Mouse (Mus musculus) limb, embryonic 11.5 days (tissue): ENCODE results near the gene Igsf8. TPM values are rescaled to one million over a fixed set of nuclear protein-coding genes. Genes with fewer than 3 reads are reported as not detected.

Experiments
- ATAC-seq: fragments of 200-750 bp; cut with Nextera tagmentation; 2 replicates; pipeline ENCODE4 v1.8.0; 2017; ENCODE audit warnings: low read depth; ENCODE audit not compliant: insufficient number of reproducible peaks, low FRiP score, low TSS enrichment
- DNase-seq: peaks from one replicate; pipeline ENCODE4 v3.0.0-alpha.2; 2015; ENCODE audit warnings: low spot score
- H3K27ac ChIP-seq: fragments of 300-500 bp; sonication (generic); replicated peaks from 2 replicates; pipeline ENCODE4 v1.5.1; 2014; ENCODE audit warnings: low read depth, mild to moderate bottlenecking, low read length
- H3K27me3 ChIP-seq: fragments of 300-500 bp; sonication (generic); 2 replicates; pipeline ENCODE4 v1.6.1; 2014; ENCODE audit warnings: mild to moderate bottlenecking, low read length, mixed read lengths; ENCODE audit not compliant: control insufficient read depth, insufficient read depth
- H3K36me3 ChIP-seq: fragments of 300-500 bp; sonication (generic); 2 replicates; pipeline ENCODE4 v1.6.1; 2014; ENCODE audit warnings: mild to moderate bottlenecking, low read length, moderate library complexity, mixed read lengths; ENCODE audit not compliant: control insufficient read depth, insufficient read depth
- H3K4me1 ChIP-seq: fragments of 300-500 bp; sonication (generic); 2 replicates; pipeline ENCODE4 v1.6.1; 2014; ENCODE audit warnings: low read length, mixed read lengths; ENCODE audit not compliant: control insufficient read depth, insufficient read depth
- H3K4me2 ChIP-seq: fragments of 300-500 bp; sonication (generic); 2 replicates; pipeline ENCODE4 v1.6.1; 2014; ENCODE audit warnings: low read depth, mild to moderate bottlenecking, moderate library complexity; ENCODE audit not compliant: severe bottlenecking
- H3K4me3 ChIP-seq: fragments of 300-500 bp; sonication (generic); 2 replicates; pipeline ENCODE4 v1.5.1; 2014; ENCODE audit warnings: low read depth, low read length
- H3K9ac ChIP-seq: fragments of 300-500 bp; sonication (generic); 2 replicates; pipeline ENCODE4 v1.6.1; 2014; ENCODE audit warnings: mild to moderate bottlenecking, low read length
- H3K9me3 ChIP-seq: fragments of 300-500 bp; sonication (generic); 2 replicates; pipeline ENCODE4 v1.6.1; 2016; ENCODE audit warnings: low read length; ENCODE audit not compliant: control insufficient read depth
- WGBS: fragments of 180-500 bp; shearing (Covaris S2); extraction: QIAGEN DNeasy Blood & Tissue Kit; methylation state at CpG from one replicate; pipeline ENCODE4 v1.1.7; 2014; 5-methylcytosine and 5-hydroxymethylcytosine counted together
- polyA plus RNA-seq: library from polyadenylated mRNA; unstranded; fragments of >200 nt; fragmentation: Nextera tagmentation; extraction: Ambion mirVana; gene quantifications from 2 replicates; pipeline ENCODE4 v1.2.1, GENCODE M21; 2014

The Igsf8 gene
- polyA plus RNA-seq, 1 experiment from 2014 or later: 35.4 TPM

DNA sequence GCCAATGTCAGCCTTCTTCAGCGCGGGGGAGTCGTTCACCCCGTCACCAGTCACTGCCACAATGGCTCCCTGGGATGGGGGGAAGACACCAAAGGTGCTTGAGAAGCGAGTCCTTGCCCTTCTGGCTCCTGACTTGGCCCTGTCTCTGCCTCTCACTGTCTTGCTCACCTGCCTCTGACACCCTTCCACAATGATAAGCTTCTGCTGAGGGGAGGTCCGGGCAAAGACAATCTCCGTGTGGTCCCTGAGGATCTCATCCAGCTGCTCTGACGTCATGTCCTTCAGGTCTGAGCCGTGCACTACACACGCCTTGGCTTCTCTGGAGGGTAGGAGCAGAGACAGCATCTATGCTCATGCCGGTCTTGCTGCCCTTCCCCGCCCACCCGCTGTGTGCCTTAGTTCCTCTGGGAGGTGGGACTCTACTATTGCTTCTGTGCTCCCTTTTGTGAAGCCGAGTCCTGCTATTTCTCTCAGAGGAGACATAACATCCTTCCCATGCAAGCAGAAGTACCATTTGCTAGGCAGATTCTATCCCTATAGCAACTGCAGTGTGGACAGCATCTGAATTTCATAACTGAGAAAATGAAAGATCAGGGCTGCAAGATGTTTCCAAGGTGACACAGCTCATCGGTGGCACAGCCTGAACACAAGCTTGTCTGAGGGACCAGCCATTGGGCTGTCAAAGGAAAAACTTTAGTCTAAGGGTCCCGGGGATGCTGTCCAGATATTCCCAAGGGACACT, 18.5 kb downstream of the Igsf8 start:
- H3K9me3 ChIP-seq: no peaks in the 10 kb centered on the region

GRCm38 (mm10) chr1:172281522-172282254, 20.2 kb downstream of the Igsf8 start:
- no peak for DNase-seq
- H3K36me3 ChIP-seq: no peaks in the 10 kb centered on the region
- H3K9ac ChIP-seq: no peak overlapping the region
- ATAC-seq: no peak
- H3K27me3 ChIP-seq: no peaks in the 10 kb centered on the region
- no peaks in the 10 kb centered on the region for H3K9me3 ChIP-seq
- H3K4me3 ChIP-seq: no peak overlapping the region
- H3K4me1 ChIP-seq: no peaks in the 10 kb centered on the region
- WGBS: 88% methylated on average over 10 of the region's 10 CpGs
- no peak overlapping the region for H3K27ac ChIP-seq
- no peak overlapping the region for H3K4me2 ChIP-seq

More for the DNA sequence above, 18.5 kb downstream of the Igsf8 start:
- ATAC-seq (no peak), DNase-seq (no peak)
- Histone ChIP-seq H3K27me3 (no peaks in the 10 kb centered on the region), H3K36me3 (no peaks in the 10 kb centered on the region), H3K27ac (no peak overlapping the region), H3K4me3 (no peak overlapping the region), H3K4me2 (no peak overlapping the region), H3K4me1 (no peaks in the 10 kb centered on the region), H3K9ac (no peak overlapping the region)
- WGBS: 89% methylated on average over 16 of the region's 16 CpGs

DNA sequence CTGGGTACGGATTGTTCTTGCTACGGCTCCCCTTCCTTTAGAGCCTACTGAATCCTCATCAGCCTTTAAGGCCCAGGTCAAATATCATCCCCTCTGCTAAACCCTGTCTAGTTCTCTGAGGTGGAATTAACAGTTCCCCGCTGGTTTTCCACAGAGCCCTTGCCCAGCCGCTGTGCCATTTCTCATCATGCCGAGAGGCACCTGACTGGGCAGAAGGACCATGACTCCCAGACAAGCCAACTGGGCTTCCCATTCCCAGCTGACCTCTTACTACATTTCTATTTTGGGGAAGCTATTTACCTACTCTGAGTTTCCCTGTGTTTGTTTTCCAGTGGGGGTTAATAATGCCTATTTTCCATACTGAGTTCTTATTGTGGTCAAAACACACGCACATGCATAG, 21.6 kb downstream of the Igsf8 start:
- Histone ChIP-seq H3K4me2 (no peak overlapping the region), H3K27ac (no peak overlapping the region), H3K9me3 (no peaks in the 10 kb centered on the region), H3K4me1 (no peaks in the 10 kb centered on the region), H3K4me3 (no peak overlapping the region), H3K36me3 (no peaks in the 10 kb centered on the region), H3K27me3 (no peaks in the 10 kb centered on the region), H3K9ac (no peak overlapping the region)
- ATAC-seq: no peak
- no peak for DNase-seq
- WGBS: 90% methylated on average over 6 of the region's 6 CpGs

GRCm38 (mm10) chr1:172284221-172284620, 22.8 kb downstream of the Igsf8 start:
- DNase-seq: no peak
- WGBS: 91% methylated on average over 14 of the region's 14 CpGs

DNA sequence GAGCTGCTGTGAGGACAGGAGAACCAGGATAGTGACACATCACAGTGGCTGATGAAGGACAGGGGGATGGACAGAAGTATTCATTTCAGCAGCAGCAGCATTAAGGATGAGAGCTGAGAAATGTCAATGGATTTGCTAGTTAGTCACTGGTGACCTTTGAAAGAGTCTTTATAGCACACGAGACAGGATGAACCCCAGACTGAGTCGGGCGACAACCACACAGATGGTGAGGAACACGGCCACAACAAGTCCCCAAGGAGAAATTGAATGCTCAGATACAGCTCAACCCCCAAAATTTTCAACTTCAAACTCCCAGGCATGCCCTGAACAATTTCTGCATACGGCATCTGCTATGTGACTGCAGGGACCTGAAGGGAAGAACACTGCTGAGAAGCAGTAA, 25.3 kb downstream of the Igsf8 start:
- H3K4me2 ChIP-seq: no peak overlapping the region
- DNase-seq (no peak), ATAC-seq (no peak)
- H3K9ac ChIP-seq: no peak overlapping the region
- no peaks in the 10 kb centered on the region for H3K27me3 ChIP-seq
- 90% methylated on average over 5 of the region's 5 CpGs for WGBS
- H3K36me3 ChIP-seq: no peaks in the 10 kb centered on the region; the same call in 1 of the 2 replicates
- H3K9me3 ChIP-seq: no peaks in the 10 kb centered on the region
- no peak overlapping the region for H3K27ac ChIP-seq
- no peak overlapping the region for H3K4me3 ChIP-seq
- H3K4me1 ChIP-seq: no peaks in the 10 kb centered on the region

More at GRCm38 (mm10) chr1:172284221-172284620, 22.8 kb downstream of the Igsf8 start:
- Histone ChIP-seq H3K9ac (no peak overlapping the region), H3K27me3 (no peaks in the 10 kb centered on the region), H3K36me3 (no peaks in the 10 kb centered on the region; the same call in 1 of the 2 replicates), H3K4me1 (no peaks in the 10 kb centered on the region), H3K27ac (no peak overlapping the region), H3K9me3 (no peaks in the 10 kb centered on the region), H3K4me3 (no peak overlapping the region), H3K4me2 (no peak overlapping the region)
- ATAC-seq: no peak

DNA sequence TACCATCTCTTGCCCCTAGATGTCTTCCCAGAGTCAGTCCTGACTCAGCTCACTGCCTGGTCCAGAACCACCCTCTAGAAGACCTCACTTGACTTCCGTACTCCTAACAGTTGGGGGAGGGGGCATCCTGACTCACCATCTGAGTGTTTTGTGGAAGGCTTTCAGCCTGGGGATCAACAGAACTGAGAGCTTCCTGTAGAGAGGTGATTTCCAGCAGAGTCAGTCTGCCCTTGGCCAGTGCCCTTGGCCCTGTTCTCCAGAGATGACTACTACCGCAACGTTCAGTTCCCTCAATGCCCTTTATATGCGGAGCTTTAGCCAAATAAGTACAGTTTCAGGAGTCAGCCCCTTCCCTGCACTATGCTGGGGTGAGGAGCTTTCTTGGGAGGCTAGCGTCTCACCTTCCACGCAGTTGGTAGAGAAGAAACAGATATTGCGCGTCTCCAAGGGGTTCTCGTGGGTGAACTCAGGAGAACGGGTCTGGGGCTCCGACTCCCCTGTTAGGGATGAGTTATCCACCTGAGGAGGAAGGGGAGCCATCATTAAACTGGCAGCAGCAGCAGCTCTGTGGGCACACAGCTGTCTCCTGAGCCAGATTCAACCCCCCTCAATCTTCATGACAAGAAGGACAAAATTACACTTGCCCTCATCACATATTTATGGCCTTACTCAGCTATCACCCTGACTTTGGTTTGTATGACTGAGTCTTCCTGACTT, 27.6 kb downstream of the Igsf8 start:
- ATAC-seq: no peak
- 91% methylated on average over 11 of the region's 11 CpGs for WGBS
- H3K4me2 ChIP-seq: no peak overlapping the region

GRCm38 (mm10) chr1:172289617-172289946, 28.1 kb downstream of the Igsf8 start:
- no peaks in the 10 kb centered on the region; the same call in 1 of the 2 replicates for H3K36me3 ChIP-seq
- H3K4me1 ChIP-seq: no peaks in the 10 kb centered on the region
- H3K4me2 ChIP-seq: no peak overlapping the region
- no peak for ATAC-seq
- H3K4me3 ChIP-seq: no peak overlapping the region
- no peak for DNase-seq
- no peaks in the 10 kb centered on the region for H3K9me3 ChIP-seq
- no peak overlapping the region for H3K9ac ChIP-seq
- H3K27me3 ChIP-seq: no peaks in the 10 kb centered on the region
- H3K27ac ChIP-seq: no peak overlapping the region
- WGBS: 87% methylated on average over 3 of the region's 3 CpGs

More for the DNA sequence above, 27.6 kb downstream of the Igsf8 start:
- Histone ChIP-seq H3K4me1 (no peaks in the 10 kb centered on the region), H3K36me3 (no peaks in the 10 kb centered on the region; the same call in 1 of the 2 replicates), H3K27ac (no peak overlapping the region), H3K27me3 (no peaks in the 10 kb centered on the region), H3K9me3 (no peaks in the 10 kb centered on the region), H3K4me3 (no peak overlapping the region), H3K9ac (no peak overlapping the region)
- DNase-seq: no peak

GRCm38 (mm10) chr1:172292880-172293279, 31.4 kb downstream of the Igsf8 start:
- no peak for DNase-seq
- no peaks in the 10 kb centered on the region for H3K27me3 ChIP-seq
- peaks cover 9% of the 10 kb centered on the region for H3K4me1 ChIP-seq
- H3K9ac ChIP-seq: no peak overlapping the region
- no peaks in the 10 kb centered on the region for H3K9me3 ChIP-seq
- no peak overlapping the region for H3K4me3 ChIP-seq
- H3K27ac ChIP-seq: no peak overlapping the region
- H3K4me2 ChIP-seq: no peak overlapping the region
- ATAC-seq: no peak
- 86% methylated on average over 2 of the region's 2 CpGs for WGBS
- no peaks in the 10 kb centered on the region; the same call in 1 of the 2 replicates for H3K36me3 ChIP-seq
